Mouse (Mus musculus): ENCODE measurements at regions not wholly inside any gene's neighbourhood (a gene's known extent, or its start where the extent isn't known, plus 50 kb on each side); places are given as distances from the start of the nearest gene placed in this dataset.

GRCm38 (mm10) chr1:48792573-48792972, 1899.9 kb upstream of the Slc39a10 start:
- no peak for DNase-seq

GRCm38 (mm10) chr1:48753252-48753755, 1860.7 kb upstream of the Slc39a10 start:
- DNase-seq = no peak

DNA sequence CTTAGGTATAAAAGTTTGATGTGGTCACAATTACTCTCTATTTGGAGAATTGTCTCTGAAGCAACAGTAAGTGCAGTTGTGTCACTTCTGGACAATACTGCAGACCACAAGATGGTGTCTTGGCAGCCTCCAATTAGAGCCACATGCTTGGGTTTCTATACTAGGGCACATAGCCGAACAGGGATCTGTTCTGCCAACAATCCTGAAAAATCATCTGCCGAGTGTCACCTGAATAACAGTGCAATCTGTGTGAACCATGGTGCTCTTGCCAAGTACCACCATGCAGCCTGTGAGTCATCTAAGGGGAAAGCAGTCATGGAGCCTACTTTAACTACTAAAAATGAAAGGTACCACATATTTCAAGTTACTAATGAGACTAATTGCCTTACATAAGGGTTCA, 1840.9 kb upstream of the Slc39a10 start:
- DNase-seq = no peak

- peak; percentile 35 for DNase-seq
Measured at GRCm38 (mm10) chr1:48708606-48709005, 1816.0 kb upstream of the Slc39a10 start.

Measured in kidney, adult 18-20 months (tissue).